Comparison of ENCODE assay signal across 8 mouse cellular contexts in the genomic region with DNA sequence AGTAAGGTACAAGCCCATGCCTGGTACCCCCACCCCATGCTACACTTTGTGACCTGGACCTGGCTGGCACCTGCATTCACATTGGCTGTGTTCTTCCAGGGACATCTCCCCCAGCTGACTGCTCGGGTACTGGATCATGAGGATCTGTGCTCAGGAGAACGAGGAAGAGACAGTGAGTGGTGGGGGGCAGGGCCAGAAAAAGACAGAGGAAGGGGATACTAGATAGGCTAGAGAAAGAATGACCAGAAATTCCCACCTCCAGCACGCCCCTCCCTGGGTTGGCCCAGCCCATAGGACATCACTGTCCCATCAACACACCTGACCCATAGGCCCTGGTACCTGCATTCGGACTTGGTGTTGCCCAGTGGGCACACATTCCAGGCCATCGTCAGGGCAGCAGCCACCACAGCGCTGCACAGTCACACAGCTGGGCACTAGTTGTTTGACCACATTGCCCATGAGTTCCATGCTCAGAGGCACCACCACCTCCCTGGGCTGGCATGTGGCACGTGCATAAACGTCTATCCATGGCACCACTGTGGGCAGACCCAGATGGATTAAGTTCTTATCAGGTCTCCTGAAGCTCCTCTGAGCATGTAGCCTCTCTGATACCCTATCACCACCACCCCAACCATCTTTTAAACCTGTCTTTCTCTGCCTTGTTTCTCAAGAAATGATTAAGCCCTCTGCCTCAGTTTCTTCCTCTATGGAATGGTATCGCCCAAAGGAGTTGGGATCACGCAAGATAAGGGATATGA. TPM values are rescaled to one million over a fixed set of nuclear protein-coding genes. Genes with fewer than 3 reads are reported as not detected.
A peak's percentile ranks its signal among the peaks of the same experiment; 100 is the strongest.
DNase-seq lines count a peak whose midpoint lies in the region; ATAC-seq and TF ChIP-seq lines count a peak whose summit lies in the region.

No protein-coding gene starts in this region.

- H3K4me3 ChIP-seq in heart, embryonic 14.5 days (ENCODE audit: control insufficient read depth in 1 of 2, insufficient read depth in 1 of 2, low read depth in 1 of 2, low read length in 2 of 2): peak overlapping the region; percentile 69 to 81
- peak overlapping the region; percentile 72 for H3K4me3 ChIP-seq in bone marrow macrophage, adult 2 months (ENCODE audit: insufficient read depth, low read length)
- H3K4me3 ChIP-seq in hindbrain, embryonic 10.5 days: peak overlapping the region; percentile 95

- TF ChIP-seq CTCF in bone marrow macrophage, adult 2 months (IDR thresholded peaks at IDR 0.05; ENCODE audit: low read depth, low read length): no peak

- peak overlapping the region; percentile 75 for H3K4me2 ChIP-seq in heart, embryonic 14.5 days (ENCODE audit: low read length)

- H3K9ac ChIP-seq in heart, embryonic 14.5 days (ENCODE audit: low read length): peak overlapping the region; percentile 90

- peaks cover 13 to 23% of the 10 kb centered on the region in 2 experiments for H3K4me1 ChIP-seq in heart, embryonic 14.5 days (ENCODE audit: control insufficient read depth in 2 of 2, insufficient read depth in 2 of 2, low read length in 2 of 2)
- H3K4me1 ChIP-seq in bone marrow macrophage, adult 2 months (ENCODE audit: control insufficient read depth, insufficient read depth, low read length): peaks cover 18% of the 10 kb centered on the region
- H3K4me1 ChIP-seq in hindbrain, embryonic 10.5 days (replicated peaks): peaks cover 52% of the 10 kb centered on the region

- H3K27ac ChIP-seq in heart, embryonic 14.5 days (replicated peaks in 1 of 2; ENCODE audit: control insufficient read depth in 1 of 2, insufficient read depth in 1 of 2, low read depth in 2 of 2, low read length in 2 of 2): peak overlapping the region; percentile 91 to 98; a peak in 3 of 4 replicates
- no peak overlapping the region for H3K27ac ChIP-seq in bone marrow macrophage, adult 2 months (ENCODE audit: insufficient read depth, low read depth, low read length)
- H3K27ac ChIP-seq in hindbrain, embryonic 10.5 days: 0 out of 2 replicates have a peak overlapping the region, but pooled peaks have one; percentile 97

- 62% methylated on average over 10 of the region's 10 CpGs for WGBS in heart, embryonic 14.5 days
- WGBS in hindbrain, embryonic 10.5 days: 81% methylated on average over 10 of the region's 10 CpGs

- no peak for ATAC-seq in heart, embryonic 14.5 days (ENCODE audit: insufficient number of reproducible peaks, insufficient read depth, low FRiP score, low read depth)
- ATAC-seq in megakaryocyte-erythroid progenitor cell, adult 5-6 weeks (replicated peaks; ENCODE audit: low FRiP score, low TSS enrichment, poor library complexity, severe bottlenecking): peak; percentile 82

- intact Hi-C loops in heart, postnatal 10 days (cut with DNase I): no loop called here

- H3K27me3 ChIP-seq in heart, embryonic 14.5 days (ENCODE audit: control insufficient read depth, insufficient read depth, low read length): no peaks in the 10 kb centered on the region
- H3K27me3 ChIP-seq in hindbrain, embryonic 10.5 days (ENCODE audit: insufficient read depth, poor library complexity, severe bottlenecking): no peaks in the 10 kb centered on the region

- DNase-seq in heart, postnatal 10 days: no peak
- DNase-seq in hindbrain, embryonic 10.5 days (ENCODE audit: low spot score): no peak
- no peak for DNase-seq in right cerebral cortex, postnatal 4 days
- no peak for DNase-seq in layer of hippocampus, adult 9-11 months
- no peak for DNase-seq in natural killer cell, adult 2 months (ENCODE audit: low spot score in 2 of 2)

- peaks cover 49% of the 10 kb centered on the region for H3K36me3 ChIP-seq in heart, embryonic 14.5 days (ENCODE audit: control insufficient read depth, insufficient read depth, low read length)
- H3K36me3 ChIP-seq in hindbrain, embryonic 10.5 days: peaks cover 43% of the 10 kb centered on the region

- no peaks in the 10 kb centered on the region for H3K9me3 ChIP-seq in heart, embryonic 14.5 days (ENCODE audit: control insufficient read depth, low read length)
- no peaks in the 10 kb centered on the region for H3K9me3 ChIP-seq in hindbrain, embryonic 10.5 days

- TF ChIP-seq POLR2A in bone marrow macrophage, adult 2 months (IDR thresholded peaks at IDR 0.05; ENCODE audit: borderline replicate concordance, low read depth, low read length): no peak

RNA-seq across cellular contexts. Expression of gene Vegfb, which starts 1.3 kb away (rescaled TPM):
- polyA plus RNA-seq in heart, embryonic 14.5 days (2014; fragmentation: Nextera tagmentation; extraction: Ambion mirVana): 141 and 153 TPM in 2 replicates
- 100 to 1,000 TPM; 284 to 285 TPM for total RNA-seq in heart, postnatal 10 days (2021)
- polyA plus RNA-seq in bone marrow macrophage, adult 2 months (2012; ENCODE audit: insufficient read depth, insufficient read length, missing spikeins): 30.1 and 39.9 TPM in 2 replicates
- polyA plus RNA-seq in hindbrain, embryonic 10.5 days (2016; fragmentation: Nextera tagmentation; extraction: Ambion mirVana): 35.6 and 36.2 TPM in 2 replicates
- total RNA-seq in megakaryocyte-erythroid progenitor cell, adult 5-6 weeks (2014; fragmentation: Nextera tagmentation): 56.3 and 71.4 TPM in 2 replicates
- 13.2 and 16.9 TPM in 2 replicates for total RNA-seq in megakaryocyte-erythroid progenitor cell, adult 5-6 weeks (2017)

RNA-seq across cellular contexts. Expression of gene Fkbp2, which starts 5.8 kb away (rescaled TPM):
- 64.2 and 65.1 TPM in 2 replicates for polyA plus RNA-seq in heart, embryonic 14.5 days (2014; fragmentation: Nextera tagmentation; extraction: Ambion mirVana)
- 10 to 100 TPM; 14.7 to 19.0 TPM for total RNA-seq in heart, postnatal 10 days (2021)
- 118 and 126 TPM in 2 replicates for polyA plus RNA-seq in bone marrow macrophage, adult 2 months (2012; ENCODE audit: insufficient read depth, insufficient read length, missing spikeins)
- 119 and 121 TPM in 2 replicates for polyA plus RNA-seq in hindbrain, embryonic 10.5 days (2016; fragmentation: Nextera tagmentation; extraction: Ambion mirVana)
- total RNA-seq in megakaryocyte-erythroid progenitor cell, adult 5-6 weeks (2014; fragmentation: Nextera tagmentation): 63.5 and 120 TPM in 2 replicates
- total RNA-seq in megakaryocyte-erythroid progenitor cell, adult 5-6 weeks (2017): 72.8 and 85.4 TPM in 2 replicates

RNA-seq across cellular contexts. Expression of gene Dnajc4, which starts 6.2 kb away (rescaled TPM):
- polyA plus RNA-seq in heart, embryonic 14.5 days (2014; fragmentation: Nextera tagmentation; extraction: Ambion mirVana): 40.0 and 42.9 TPM in 2 replicates
- 10 to 100 TPM; 59.4 to 62.4 TPM for total RNA-seq in heart, postnatal 10 days (2021)
- polyA plus RNA-seq in bone marrow macrophage, adult 2 months (2012; ENCODE audit: insufficient read depth, insufficient read length, missing spikeins): 26.8 and 32.2 TPM in 2 replicates
- 18.7 and 23.3 TPM in 2 replicates for polyA plus RNA-seq in hindbrain, embryonic 10.5 days (2016; fragmentation: Nextera tagmentation; extraction: Ambion mirVana)
- 15.0 and 17.0 TPM in 2 replicates for total RNA-seq in megakaryocyte-erythroid progenitor cell, adult 5-6 weeks (2014; fragmentation: Nextera tagmentation)
- 8.5 and 11.5 TPM in 2 replicates for total RNA-seq in megakaryocyte-erythroid progenitor cell, adult 5-6 weeks (2017)

RNA-seq across cellular contexts. Expression of gene Nudt22, which starts 9.8 kb away (rescaled TPM):
- polyA plus RNA-seq in heart, embryonic 14.5 days (2014; fragmentation: Nextera tagmentation; extraction: Ambion mirVana): 29.7 and 31.8 TPM in 2 replicates
- 10 to 100 TPM; 27.3 to 29.7 TPM for total RNA-seq in heart, postnatal 10 days (2021)
- polyA plus RNA-seq in bone marrow macrophage, adult 2 months (2012; ENCODE audit: insufficient read depth, insufficient read length, missing spikeins): 9.6 and 11.1 TPM in 2 replicates
- polyA plus RNA-seq in hindbrain, embryonic 10.5 days (2016; fragmentation: Nextera tagmentation; extraction: Ambion mirVana): 20.6 and 23.2 TPM in 2 replicates
- total RNA-seq in megakaryocyte-erythroid progenitor cell, adult 5-6 weeks (2014; fragmentation: Nextera tagmentation): 11.1 TPM in 2 replicates
- 5.4 and 6.5 TPM in 2 replicates for total RNA-seq in megakaryocyte-erythroid progenitor cell, adult 5-6 weeks (2017)

RNA-seq across cellular contexts. Expression of gene Trpt1, which starts 9.8 kb away (rescaled TPM):
- 20.0 and 22.0 TPM in 2 replicates for polyA plus RNA-seq in heart, embryonic 14.5 days (2014; fragmentation: Nextera tagmentation; extraction: Ambion mirVana)
- 10 to 100 TPM; 21.2 to 21.9 TPM for total RNA-seq in heart, postnatal 10 days (2021)
- polyA plus RNA-seq in bone marrow macrophage, adult 2 months (2012; ENCODE audit: insufficient read depth, insufficient read length, missing spikeins): 1.7 and 2.5 TPM in 2 replicates
- polyA plus RNA-seq in hindbrain, embryonic 10.5 days (2016; fragmentation: Nextera tagmentation; extraction: Ambion mirVana): 9.9 and 13.5 TPM in 2 replicates
- total RNA-seq in megakaryocyte-erythroid progenitor cell, adult 5-6 weeks (2014; fragmentation: Nextera tagmentation): 0.57 and 1.9 TPM in 2 replicates
- total RNA-seq in megakaryocyte-erythroid progenitor cell, adult 5-6 weeks (2017): 3.4 TPM in 1 of 2 replicates, not detected in the other
